Mouse (Mus musculus): ENCODE measurements around the gene Olfr877. TPM values are rescaled to one million over a fixed set of nuclear protein-coding genes. Genes with fewer than 3 reads are reported as not detected.
A peak's percentile ranks its signal among the peaks of the same experiment; 100 is the strongest.

The Olfr877 gene
- not detected for total RNA-seq (2021)
- long read RNA-seq, experiment 1, result 0 reads
- long read RNA-seq, experiment 2, result 0 reads

DNA sequence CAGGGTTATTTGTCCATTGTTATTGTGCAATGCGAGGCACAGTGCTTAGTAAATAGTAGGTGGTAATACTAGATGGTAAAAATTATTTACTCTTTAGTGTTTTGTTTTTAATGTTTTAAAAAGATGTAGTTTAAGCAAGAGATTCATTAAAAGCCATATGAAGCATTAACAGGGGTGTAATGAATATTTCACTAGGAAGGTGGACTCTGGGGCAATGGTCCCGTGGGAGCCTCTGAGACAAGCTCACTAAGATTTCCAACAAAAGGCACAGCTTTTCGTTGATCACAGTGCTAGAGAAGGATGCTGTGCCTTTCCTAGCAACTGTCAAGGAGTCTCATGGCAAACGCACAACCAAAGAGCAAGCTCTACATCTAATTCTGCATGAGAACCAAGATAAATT is at the start of gene Olfr877:
Gene Olfr877 (plus strand): TSS at position 301 of the 400 bp plus-strand sequence.
- DNase-seq, result no peak

DNA sequence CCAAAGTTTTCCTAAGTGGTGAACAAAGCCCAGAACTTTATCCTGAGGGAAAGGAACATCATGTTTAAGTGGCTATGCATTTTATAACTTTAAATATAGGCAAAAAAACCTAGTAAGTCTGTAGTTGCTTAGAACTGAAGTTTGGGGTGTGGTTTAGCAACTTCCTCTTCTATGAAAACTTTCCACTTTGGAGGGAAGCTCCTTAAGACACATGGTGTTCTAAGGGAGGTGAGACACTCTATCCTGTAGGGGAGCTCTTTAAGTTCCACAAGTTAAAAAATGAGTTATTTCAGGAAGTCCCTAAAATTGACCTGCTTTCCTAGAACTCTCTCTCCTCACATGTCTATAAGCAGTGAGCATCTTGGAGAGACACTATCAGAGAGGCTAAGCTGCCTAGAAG is 46.8 kb upstream of the Olfr877 start:
- DNase-seq, result no peak

DNA sequence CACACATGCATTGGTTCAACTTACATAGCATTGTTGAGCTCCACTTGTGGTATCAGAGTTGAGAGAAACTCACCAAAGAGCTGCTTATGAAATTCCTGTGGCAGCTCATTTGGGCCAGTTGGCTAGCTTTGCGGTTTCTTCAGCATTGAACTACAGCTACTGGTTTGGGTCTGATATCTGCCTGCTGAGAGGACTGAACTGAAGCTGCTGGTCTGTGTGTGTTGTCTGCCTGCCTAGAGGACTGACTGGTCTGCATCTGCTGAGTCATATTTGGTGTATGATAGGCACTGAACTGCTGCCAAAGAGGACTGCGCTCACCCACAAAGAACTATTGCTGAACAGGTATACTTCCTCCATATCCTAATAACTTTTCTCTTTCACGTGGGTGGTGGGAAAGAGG is 45.6 kb upstream of the Olfr877 start:
- DNase-seq, result peak; percentile 3 to 5

DNA sequence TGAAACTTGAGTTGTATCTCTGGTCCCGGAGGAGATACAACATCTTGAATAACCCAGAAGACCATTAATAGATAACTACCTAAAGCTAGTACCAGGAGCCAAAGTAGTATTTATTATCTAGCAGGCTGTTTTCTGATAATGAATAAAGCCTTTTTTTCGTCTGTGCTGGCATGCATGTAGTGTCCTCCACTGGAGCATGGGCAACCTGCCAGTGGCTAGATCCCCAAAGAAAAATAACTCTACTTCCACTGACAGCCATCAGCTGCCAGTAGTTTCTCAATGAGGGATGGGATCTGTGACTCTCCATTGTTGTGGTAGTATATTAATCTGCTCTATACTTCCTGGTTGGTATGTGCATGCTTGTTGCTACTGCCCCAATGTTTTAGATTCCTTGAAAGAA is 45.1 kb upstream of the Olfr877 start:
- DNase-seq, result peak in 1 of 2 experiments; percentile 3

DNA sequence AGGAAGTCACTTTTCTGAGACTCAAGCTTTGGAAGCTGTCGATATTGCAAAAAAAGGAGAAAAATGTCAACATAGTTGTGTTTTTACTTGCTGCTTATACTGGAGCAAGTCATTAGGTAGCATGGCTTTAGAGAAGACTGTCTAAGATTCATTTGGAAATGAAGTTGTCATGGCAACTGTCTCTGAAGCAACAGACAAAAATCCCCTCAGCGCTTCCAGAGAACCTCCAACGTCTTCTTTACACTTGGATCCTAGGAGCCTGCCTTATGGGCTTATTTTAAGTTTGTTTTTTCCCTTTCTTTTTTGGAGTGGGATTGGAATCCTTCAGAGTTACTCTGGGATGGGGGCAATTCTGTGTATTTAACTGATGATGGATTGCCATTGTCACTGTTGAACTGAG is 39.4 kb upstream of the Olfr877 start:
- DNase-seq, result no peak

DNA sequence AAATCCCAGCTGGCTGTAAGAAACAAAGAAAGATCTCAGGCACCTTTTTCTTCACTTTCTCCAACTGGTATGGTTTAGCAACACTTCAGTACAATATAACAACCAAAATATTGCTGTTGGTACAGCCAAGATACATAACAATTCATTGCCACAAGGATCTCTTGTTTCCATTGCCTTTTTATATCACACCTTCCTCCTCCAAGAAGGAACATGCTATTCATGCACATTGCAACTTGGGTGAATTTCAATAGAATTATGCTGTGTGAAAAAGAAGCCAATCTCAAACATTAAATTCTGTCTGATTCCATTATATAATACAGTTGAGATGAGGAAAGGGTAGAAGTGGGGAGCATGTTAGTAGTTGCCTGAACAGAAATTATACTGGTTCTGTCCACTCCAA is 24.2 kb upstream of the Olfr877 start:
- DNase-seq, result no peak

DNA sequence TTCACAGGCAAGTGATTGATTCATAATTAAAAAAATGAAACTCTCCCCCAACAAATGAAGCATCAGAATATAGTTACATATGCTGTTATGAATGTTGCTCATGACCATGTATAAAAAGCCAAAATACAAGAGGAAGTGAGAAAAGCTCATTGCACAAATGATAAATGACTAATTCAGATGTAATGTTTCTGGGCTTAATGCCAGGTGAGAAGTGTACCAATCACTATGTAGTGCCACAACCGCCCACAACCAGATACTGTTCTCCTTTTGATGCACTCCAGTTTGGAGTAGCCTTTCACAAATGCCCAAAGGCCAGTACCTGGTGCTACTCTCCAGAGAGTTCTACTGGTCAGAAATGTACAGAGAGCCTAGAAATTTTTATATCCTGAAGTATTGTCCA is 20.7 kb upstream of the Olfr877 start:
- no peak for DNase-seq

DNA sequence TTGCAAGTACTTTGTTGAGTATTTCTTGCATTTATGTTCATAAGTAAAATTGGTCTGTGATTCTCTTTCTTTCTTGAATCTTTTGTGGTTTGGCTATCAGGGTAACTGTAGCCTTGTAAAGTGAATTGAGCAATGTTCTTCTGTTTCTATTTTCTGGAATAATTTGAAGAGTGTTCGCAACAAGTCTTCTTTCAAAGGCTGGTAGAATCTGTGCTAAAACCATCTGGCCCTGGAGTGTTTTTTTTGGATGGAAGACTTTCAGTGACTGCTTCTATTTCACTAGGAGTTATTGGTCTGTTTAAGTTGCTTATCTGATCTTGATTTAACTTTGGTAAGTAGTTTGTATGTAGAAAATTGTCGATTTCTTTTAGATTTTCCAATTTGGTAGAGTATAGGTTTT is 4.8 kb upstream of the Olfr877 start:
- no peak for DNase-seq

DNA sequence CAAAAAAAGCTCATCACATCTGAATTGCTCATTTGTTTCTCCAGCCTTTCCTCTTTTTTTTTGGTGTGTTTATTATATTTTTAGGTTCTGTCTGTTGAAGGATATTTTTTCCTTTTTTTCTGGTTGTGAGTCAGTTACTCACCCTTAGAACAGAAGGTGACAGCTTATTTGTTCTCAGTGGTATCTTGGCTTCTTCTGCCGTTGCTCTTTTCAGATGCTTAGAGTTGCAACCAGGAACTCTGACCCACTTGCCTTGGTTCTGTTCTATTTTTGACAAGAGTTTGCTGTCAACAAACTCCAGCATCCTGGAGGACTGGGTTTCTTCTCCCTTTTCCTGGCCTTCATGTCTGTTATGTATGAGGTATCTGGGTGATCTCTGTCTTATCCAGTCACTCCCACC is 9.3 kb downstream of the Olfr877 start:
- DNase-seq, result no peak

DNA sequence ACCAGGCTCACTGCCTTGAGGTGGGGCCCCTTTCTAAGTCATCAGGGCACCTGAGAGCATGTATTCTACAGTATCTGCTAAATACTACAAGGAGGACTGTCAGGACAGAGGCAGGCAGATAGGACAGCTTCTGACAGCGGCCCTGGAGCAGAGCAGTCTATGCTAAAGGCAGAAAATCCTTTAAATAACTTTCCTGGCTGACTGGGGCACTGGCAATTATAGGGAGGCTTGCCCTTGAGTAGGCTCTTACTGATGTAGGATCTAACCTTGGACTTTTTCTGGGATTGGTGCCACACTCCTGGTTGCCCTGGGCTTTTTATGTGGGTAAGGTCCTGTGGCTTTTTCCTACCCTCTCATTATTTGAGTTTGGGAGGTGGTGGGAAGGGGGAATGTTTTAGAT is 16.2 kb downstream of the Olfr877 start:
- no peak for DNase-seq

DNA sequence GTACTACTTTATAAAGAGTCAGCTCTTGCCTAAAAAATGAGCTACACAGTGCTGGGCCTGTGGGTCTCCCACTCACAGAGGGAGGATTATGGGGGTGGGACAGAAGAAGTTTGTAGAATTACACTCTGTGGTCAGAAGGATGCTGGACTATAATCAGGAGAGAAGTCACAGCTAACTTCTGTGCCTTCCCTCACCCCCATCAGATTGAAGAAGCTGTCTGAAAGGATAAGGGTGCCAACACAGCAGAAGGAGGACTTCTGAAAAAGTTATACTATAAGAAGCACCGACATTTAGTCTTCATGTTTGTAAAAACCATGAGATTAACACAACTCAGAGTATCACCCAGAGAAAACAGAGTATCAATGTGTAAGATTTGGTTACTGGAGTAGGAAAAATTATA is 17.0 kb downstream of the Olfr877 start:
- no peak for DNase-seq

DNA sequence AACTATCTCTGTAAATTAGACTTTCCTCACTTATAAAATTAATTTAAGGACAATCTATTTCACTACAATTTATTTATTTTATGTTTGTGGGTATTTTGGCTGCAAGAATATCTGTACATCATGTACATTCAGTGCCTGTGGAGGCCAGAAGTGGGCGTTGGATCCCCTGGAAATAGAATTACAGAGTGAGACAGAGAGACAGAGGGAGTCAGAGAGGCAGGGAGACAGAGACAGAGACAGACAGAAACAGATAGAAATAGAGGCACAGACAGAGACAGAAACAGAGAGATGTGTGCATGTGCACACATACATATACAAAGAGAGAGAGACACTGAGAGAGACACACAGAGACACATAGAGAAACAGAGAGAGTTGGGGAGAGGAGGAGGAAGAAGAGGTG is 17.5 kb downstream of the Olfr877 start:
- no peak for DNase-seq

DNA sequence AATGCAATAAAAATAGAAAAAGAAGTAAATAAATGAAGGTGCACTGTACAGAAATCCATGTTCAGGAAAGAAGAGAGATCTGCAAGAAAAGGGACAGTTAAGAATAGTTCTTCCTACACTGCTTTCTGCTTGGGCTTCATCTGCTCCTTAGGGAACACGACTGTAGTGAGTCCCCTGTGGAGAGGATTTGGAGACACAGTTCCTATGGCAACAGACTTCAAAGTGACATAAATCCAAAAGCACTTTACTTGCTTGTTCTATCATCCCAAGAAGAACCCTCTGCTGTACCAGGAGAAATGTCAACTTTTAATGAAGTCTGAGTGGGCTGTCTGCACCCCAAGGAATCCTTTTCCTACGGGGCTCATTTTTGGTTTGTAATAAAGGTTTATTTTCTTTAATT is 36.9 kb downstream of the Olfr877 start:
- no peak for DNase-seq

DNA sequence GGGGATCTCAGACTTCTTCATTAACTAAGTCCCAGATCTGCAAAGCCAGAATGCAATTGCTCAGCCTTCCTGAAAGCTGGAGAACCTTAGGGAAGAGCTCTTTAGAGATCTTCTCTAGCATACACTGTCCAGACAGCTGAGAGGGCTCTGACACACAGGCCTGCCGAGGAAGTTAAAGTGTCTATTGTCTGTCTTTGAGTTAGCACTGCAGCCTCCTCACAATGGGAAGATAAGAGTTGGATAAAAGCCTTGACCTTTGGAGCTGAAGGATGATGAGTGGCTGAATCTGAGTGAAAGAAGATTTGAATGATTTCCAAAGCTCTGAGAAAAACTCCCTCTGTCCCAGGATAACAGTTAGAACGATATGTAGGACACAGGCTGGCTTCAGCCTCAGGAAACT is 42.6 kb downstream of the Olfr877 start, which contains the start of gene Olfr145:
Gene Olfr145 (plus strand): TSS at position 64 of the 400 bp plus-strand sequence.
- DNase-seq, result no peak

DNA sequence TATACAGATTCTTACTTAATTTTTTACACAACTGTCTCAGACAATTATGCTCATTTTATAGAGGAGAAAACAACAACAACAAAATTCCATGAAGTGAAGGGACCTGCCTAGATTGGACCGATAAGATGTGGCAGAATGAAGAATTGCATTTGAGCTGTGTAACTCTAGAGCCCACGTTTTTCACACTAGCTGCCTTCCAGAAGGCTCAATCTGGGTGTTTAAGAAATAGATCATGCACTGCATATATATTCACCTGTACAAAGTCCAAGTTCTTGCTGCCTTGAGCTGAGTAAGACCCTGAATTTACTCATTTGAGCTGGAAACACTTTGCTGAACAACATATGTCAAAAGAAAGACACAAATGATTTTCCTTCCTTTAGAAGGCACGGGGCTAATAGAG is 51.5 kb downstream of the Olfr877 start:
- DNase-seq, result no peak

Other genes starting within 250 kb of the Olfr877 start
- gene Spa17, start 240.5 kb upstream of the Olfr877 start, total RNA-seq (2021), result 1 to 10 TPM; 1.3 to 1.7 TPM
- gene Tbrg1, start 197.0 kb upstream of the Olfr877 start, total RNA-seq (2021), result 10 to 100 TPM; 31.9 to 34.0 TPM
- not detected for gene Panx3, start 185.0 kb upstream of the Olfr877 start, total RNA-seq (2021)
- gene Olfr160, start 138.0 kb upstream of the Olfr877 start, total RNA-seq (2021), result not detected
- gene Olfr874, start 109.2 kb upstream of the Olfr877 start, total RNA-seq (2021), result not detected
- gene Olfr875, start 82.4 kb upstream of the Olfr877 start, total RNA-seq (2021), result not detected
- not detected for gene Olfr876, start 51.2 kb upstream of the Olfr877 start, total RNA-seq (2021)
- gene Olfr145, start 42.5 kb downstream of the Olfr877 start, total RNA-seq (2021), result not detected
- gene Olfr878, start 63.6 kb downstream of the Olfr877 start, total RNA-seq (2021), result not detected
- not detected for gene Olfr881, start 137.6 kb downstream of the Olfr877 start, total RNA-seq (2021)
- not detected for gene Olfr883, start 171.5 kb downstream of the Olfr877 start, total RNA-seq (2021)
- gene Olfr884, start 192.3 kb downstream of the Olfr877 start, total RNA-seq (2021), result not detected
- gene Olfr885, start 207.1 kb downstream of the Olfr877 start, total RNA-seq (2021), result not detected
- gene Olfr887, start 229.8 kb downstream of the Olfr877 start, total RNA-seq (2021), result not detected

Measured in heart, adult 18-20 months (tissue).